Mouse (Mus musculus) C2C12 (cell line): ENCODE measurements around the gene Bpi. TPM values are rescaled to one million over a fixed set of nuclear protein-coding genes. Genes with fewer than 3 reads are reported as not detected.

Source experiments
- H3K27me3 ChIP-seq: one replicate; pipeline ENCODE4 v1.6.1; 2011; ENCODE audit not compliant: control insufficient read depth, insufficient read depth, insufficient read length
- H3K36me3 ChIP-seq: one replicate; pipeline ENCODE4 v1.6.1; 2011; ENCODE audit not compliant: control insufficient read depth, insufficient read depth
- H3K4me3 ChIP-seq: one replicate; pipeline ENCODE4 v1.5.1; 2011; ENCODE audit warnings: mild to moderate bottlenecking, control low read depth; ENCODE audit not compliant: poor library complexity, insufficient read depth, severe bottlenecking
- H3K79me2 ChIP-seq: one replicate; pipeline ENCODE4 v1.6.1; 2011; ENCODE audit not compliant: control insufficient read depth, insufficient read depth
- H3K79me3 ChIP-seq: one replicate; pipeline ENCODE4 v1.6.1; 2011; ENCODE audit warnings: low read depth, control low read depth
- H3ac ChIP-seq: one replicate; pipeline ENCODE3; 2011; ENCODE audit warnings: low read depth; ENCODE audit not compliant: control insufficient read depth, insufficient read length
- CEBPB ChIP-seq: IDR thresholded peaks from one replicate; pipeline ENCODE4 v1.6.1; 2011; ENCODE audit warnings: low read depth, mild to moderate bottlenecking, control low read depth, moderate library complexity
- CTCF ChIP-seq: IDR thresholded peaks from one replicate; pipeline ENCODE4 v1.5.1; 2011; ENCODE audit not compliant: control insufficient read depth, insufficient read depth, insufficient read length
- FOSL1 ChIP-seq: IDR thresholded peaks from one replicate; pipeline ENCODE4 v1.8.0; 2011; ENCODE audit warnings: mild to moderate bottlenecking, low read length; ENCODE audit not compliant: poor library complexity, insufficient read depth, severe bottlenecking
- MAX ChIP-seq: IDR thresholded peaks from one replicate; pipeline ENCODE4 v1.6.1; 2011; ENCODE audit warnings: mild to moderate bottlenecking, control low read depth
- MYOD1 ChIP-seq: IDR thresholded peaks from one replicate; pipeline ENCODE4 v1.6.1; 2011; ENCODE audit warnings: low read depth; ENCODE audit not compliant: control insufficient read depth, insufficient read length
- MYOG ChIP-seq: IDR thresholded peaks from one replicate; pipeline ENCODE4 v1.6.1; 2011; ENCODE audit not compliant: control insufficient read depth, insufficient read length; ENCODE audit errors: extremely low read depth
- USF1 ChIP-seq: IDR thresholded peaks from one replicate; pipeline ENCODE4 v1.6.1; 2011; ENCODE audit warnings: low read depth, mild to moderate bottlenecking, control low read depth, moderate library complexity
- polyA plus RNA-seq: library from polyadenylated mRNA; unstranded; fragments of >200 nt; fragmentation: generic; extraction: Trizol; gene quantifications from one replicate; pipeline ENCODE4 v1.2.1, GENCODE M21; 2012; ENCODE audit warnings: missing spikeins

Bpi gene
- polyA plus RNA-seq, 1 experiment, result not detected

- no peak overlapping the region for H3ac ChIP-seq
- H3K36me3 ChIP-seq, result no peaks in the 10 kb centered on the region
- peaks cover 4% of the 10 kb centered on the region for H3K27me3 ChIP-seq
- H3K79me2 ChIP-seq, result no peaks in the 10 kb centered on the region
- no peak for TF ChIP-seq CTCF
- no peak for TF ChIP-seq MAX
- no peak for TF ChIP-seq USF1
- no peak for TF ChIP-seq CEBPB
- H3K4me3 ChIP-seq, result no peak overlapping the region
- H3K79me3 ChIP-seq, result no peaks in the 10 kb centered on the region
Observed at GRCm38 (mm10) chr2:158313089-158313488, 55.2 kb downstream of the Bpi start.

DNA sequence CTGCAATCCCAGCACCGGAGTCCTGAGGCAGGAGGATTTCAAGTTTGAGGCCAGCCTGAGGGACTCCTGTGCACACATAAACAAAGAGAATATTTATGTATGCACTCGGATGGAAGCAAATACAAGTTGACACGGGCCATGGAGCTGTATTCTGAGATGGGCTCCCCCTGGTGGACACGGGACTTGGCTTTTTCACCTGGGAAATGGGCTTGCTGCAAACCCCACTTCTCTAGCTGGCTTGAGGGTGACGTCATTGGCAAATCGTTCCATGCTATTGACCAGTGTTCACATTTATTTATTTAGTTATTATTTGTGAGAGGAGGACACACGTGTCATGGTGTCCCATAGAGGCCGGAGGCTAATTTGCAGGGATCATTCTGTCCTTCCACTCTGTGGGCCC is 58.5 kb downstream of the Bpi start:
- peak; percentile 4 for TF ChIP-seq CTCF
- no peak for TF ChIP-seq CEBPB
- TF ChIP-seq MYOG, result no peak
- no peak overlapping the region for H3ac ChIP-seq
- H3K79me2 ChIP-seq, result no peaks in the 10 kb centered on the region
- H3K36me3 ChIP-seq, result no peaks in the 10 kb centered on the region
- peaks cover 12% of the 10 kb centered on the region for H3K27me3 ChIP-seq
- no peaks in the 10 kb centered on the region for H3K79me3 ChIP-seq
- no peak overlapping the region for H3K4me3 ChIP-seq

- H3ac ChIP-seq, result no peak overlapping the region
- no peaks in the 10 kb centered on the region for H3K79me3 ChIP-seq
- peaks cover 16% of the 10 kb centered on the region for H3K27me3 ChIP-seq
- no peaks in the 10 kb centered on the region for H3K36me3 ChIP-seq
- no peak overlapping the region for H3K4me3 ChIP-seq
- TF ChIP-seq MAX (no peak), MYOD1 (no peak), MYOG (no peak), FOSL1 (no peak), USF1 (no peak), CTCF (no peak), CEBPB (no peak)
- no peaks in the 10 kb centered on the region for H3K79me2 ChIP-seq
Observed at GRCm38 (mm10) chr2:158317026-158317425, 59.1 kb downstream of the Bpi start.

- Histone ChIP-seq H3K4me3 (no peak overlapping the region), H3K27me3 (peaks cover 34% of the 10 kb centered on the region), H3K79me3 (no peaks in the 10 kb centered on the region), H3K79me2 (no peaks in the 10 kb centered on the region), H3ac (no peak overlapping the region), H3K36me3 (no peaks in the 10 kb centered on the region)
- TF ChIP-seq MYOD1, result no peak
- no peak for TF ChIP-seq MYOG
- TF ChIP-seq FOSL1, result no peak
- no peak for TF ChIP-seq USF1
- TF ChIP-seq CTCF, result no peak
- no peak for TF ChIP-seq MAX
- TF ChIP-seq CEBPB, result no peak
Observed at GRCm38 (mm10) chr2:158321596-158321995, 63.7 kb downstream of the Bpi start.

GRCm38 (mm10) chr2:158322845-158323244 is 65.0 kb downstream of the Bpi start:
- Histone ChIP-seq H3K79me2 (no peaks in the 10 kb centered on the region), H3ac (no peak overlapping the region), H3K4me3 (no peak overlapping the region), H3K79me3 (no peaks in the 10 kb centered on the region), H3K27me3 (peaks cover 38% of the 10 kb centered on the region), H3K36me3 (no peaks in the 10 kb centered on the region)
- TF ChIP-seq CTCF (no peak), MYOG (no peak), MAX (no peak), MYOD1 (no peak), CEBPB (no peak), FOSL1 (no peak), USF1 (no peak)

GRCm38 (mm10) chr2:158324531-158325190 is 66.8 kb downstream of the Bpi start:
- Histone ChIP-seq H3K79me3 (no peaks in the 10 kb centered on the region), H3K4me3 (no peak overlapping the region), H3K27me3 (peaks cover 41% of the 10 kb centered on the region), H3K79me2 (no peaks in the 10 kb centered on the region), H3ac (no peak overlapping the region), H3K36me3 (no peaks in the 10 kb centered on the region)
- no peak for TF ChIP-seq CTCF
- no peak for TF ChIP-seq USF1
- no peak for TF ChIP-seq CEBPB
- TF ChIP-seq MYOG, result no peak
- TF ChIP-seq MAX, result no peak
- TF ChIP-seq MYOD1, result no peak
- TF ChIP-seq FOSL1, result no peak
